Mouse (Mus musculus) E14TG2a.4 (cell line): ENCODE data around the gene Dpp6.

ENCODE experiments used
- H3K27me3 ChIP-seq: 2 replicates; pipeline ENCODE4 v1.6.1; 2014; ENCODE audit warnings: low read length, control low read depth; ENCODE audit not compliant: insufficient read depth
- H3K36me3 ChIP-seq: 2 replicates; pipeline ENCODE4 v1.6.1; 2014; ENCODE audit warnings: low read length, control low read depth; ENCODE audit not compliant: insufficient read depth
- H3K4me1 ChIP-seq: replicated peaks from 2 replicates; pipeline ENCODE4 v1.6.1; 2014; ENCODE audit warnings: low read depth, low read length, control low read depth
- H3K4me3 ChIP-seq: replicated peaks from 2 replicates; pipeline ENCODE4 v1.5.1; 2014; ENCODE audit warnings: mild to moderate bottlenecking, low read length
- H3K9me3 ChIP-seq: 2 replicates; pipeline ENCODE4 v1.6.1; 2014; ENCODE audit warnings: low read length, control low read depth
- CTCF ChIP-seq: conservative IDR thresholded peaks from 2 replicates; pipeline ENCODE4 v1.5.1; 2014; ENCODE audit warnings: low read length
- NANOG ChIP-seq: IDR thresholded peaks from 2 replicates; pipeline ENCODE4 v1.6.1; 2014; ENCODE audit warnings: borderline replicate concordance, low read length, mixed read lengths
- POU5F1 ChIP-seq: IDR thresholded peaks from 2 replicates; pipeline ENCODE4 v1.6.1; 2014; ENCODE audit warnings: low read length, borderline replicate concordance

Gene Dpp6

DNA sequence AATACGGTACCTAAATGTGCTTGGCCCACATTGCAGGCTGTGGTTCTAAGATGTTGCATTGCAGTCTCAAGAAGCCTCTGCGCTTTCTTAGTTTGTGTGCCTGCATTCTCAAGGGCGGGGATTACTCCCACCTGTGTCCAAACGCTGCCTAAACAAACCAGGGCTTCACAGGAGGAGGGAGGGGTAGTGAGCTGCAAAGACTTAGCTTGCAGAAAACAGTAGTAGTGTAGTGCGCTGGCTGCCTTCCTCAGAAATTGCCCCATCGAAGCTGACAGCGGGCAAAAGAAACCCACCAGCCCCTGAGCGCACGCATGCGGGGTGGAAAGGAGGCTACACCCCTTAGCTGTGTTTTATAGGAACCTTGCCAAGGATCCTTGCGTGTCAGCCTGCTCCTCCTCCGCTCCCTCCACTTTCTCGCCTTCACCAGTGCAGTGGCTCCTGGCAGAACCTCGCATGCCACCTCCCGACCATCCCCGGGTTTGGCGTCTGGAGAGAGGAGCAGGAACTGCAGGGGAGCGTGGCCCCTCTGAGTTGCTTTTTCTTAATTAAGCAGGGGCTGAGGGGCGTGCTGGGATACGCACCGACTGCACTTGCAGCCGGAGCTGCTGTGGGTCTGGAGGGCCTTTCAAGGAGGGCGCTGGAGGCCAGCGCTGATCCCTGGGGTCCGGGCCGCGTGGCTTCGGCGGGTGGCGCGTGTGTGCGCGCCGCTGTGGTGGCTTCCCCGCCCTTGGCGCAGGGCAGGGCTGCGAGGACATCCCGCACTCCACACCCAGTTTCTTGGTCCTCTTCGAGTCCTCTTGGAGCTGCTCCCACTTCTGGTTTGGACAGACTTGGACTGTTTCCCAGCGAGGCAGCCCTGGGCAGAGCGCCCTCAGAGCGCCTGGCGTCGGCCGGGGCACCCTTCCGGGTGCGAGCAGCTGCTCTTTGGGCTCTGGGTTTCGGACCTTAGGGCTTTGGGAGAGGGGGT, at the start of gene Dpp6:
TSS of gene Dpp6 (plus strand) at position 229 of the 967 bp plus-strand sequence.
- H3K27me3 ChIP-seq: peaks cover 49% of the 10 kb centered on the region
- peak within 1 kb of the TSS; percentile 76 for H3K4me3 ChIP-seq
- no peaks in the 10 kb centered on the region for H3K36me3 ChIP-seq
- H3K9me3 ChIP-seq: no peaks in the 10 kb centered on the region
- TF ChIP-seq CTCF (no peak), NANOG (no peak), POU5F1 (no peak)
- H3K4me1 ChIP-seq: peaks cover 15% of the 10 kb centered on the region

DNA sequence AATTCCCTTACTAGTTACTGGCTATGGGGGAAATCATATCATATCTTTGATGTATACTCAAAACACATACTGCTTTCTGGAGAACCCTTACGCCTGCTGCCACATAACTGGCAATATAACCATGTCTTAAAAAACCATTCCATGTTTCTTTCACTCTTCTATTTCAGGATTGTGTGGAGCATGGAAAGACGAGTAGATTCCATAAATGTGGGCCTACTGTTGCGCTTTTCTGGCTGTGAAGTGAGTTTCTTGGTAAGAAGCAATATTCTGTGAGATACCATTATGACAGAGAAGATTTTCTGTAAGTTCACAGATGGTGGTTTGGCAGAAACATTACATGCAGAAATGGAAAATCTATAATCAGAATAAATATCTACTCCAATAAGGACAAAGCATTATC, 33.0 kb upstream of the Dpp6 start:
- Histone ChIP-seq H3K9me3 (no peaks in the 10 kb centered on the region), H3K27me3 (no peaks in the 10 kb centered on the region), H3K4me3 (no peak overlapping the region), H3K36me3 (no peaks in the 10 kb centered on the region), H3K4me1 (peaks cover 10% of the 10 kb centered on the region)
- TF ChIP-seq CTCF (no peak), NANOG (no peak), POU5F1 (no peak)

DNA sequence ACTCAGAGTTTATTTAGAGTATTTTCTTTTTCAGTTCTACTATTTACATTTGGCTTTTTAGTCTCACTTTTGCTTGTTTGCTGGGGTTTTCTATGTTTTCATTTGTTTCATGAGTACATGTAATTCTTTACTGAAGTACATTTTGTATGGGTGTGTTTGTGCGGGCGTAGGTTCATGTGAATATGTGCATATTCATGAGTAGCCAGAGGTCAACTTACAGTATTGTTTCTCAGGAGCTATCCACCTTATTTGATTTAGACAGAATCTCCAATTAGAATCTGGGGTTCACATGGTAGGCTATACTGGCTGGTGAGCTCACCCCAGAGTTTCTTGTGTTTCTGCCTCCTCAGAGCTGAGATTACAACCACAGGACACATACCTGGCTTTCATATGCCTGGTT, 21.5 kb upstream of the Dpp6 start:
- Histone ChIP-seq H3K4me1 (peaks cover 27% of the 10 kb centered on the region), H3K27me3 (no peaks in the 10 kb centered on the region), H3K36me3 (no peaks in the 10 kb centered on the region), H3K4me3 (no peak overlapping the region), H3K9me3 (no peaks in the 10 kb centered on the region)
- TF ChIP-seq POU5F1 (peak; percentile 96), CTCF (no peak)

GRCm38 (mm10) chr5:26835972-26836371, 19.0 kb downstream of the Dpp6 start:
- TF ChIP-seq CTCF (no peak), POU5F1 (no peak), NANOG (no peak)
- H3K27me3 ChIP-seq: no peaks in the 10 kb centered on the region
- H3K9me3 ChIP-seq: no peaks in the 10 kb centered on the region
- no peak overlapping the region for H3K4me3 ChIP-seq
- H3K4me1 ChIP-seq: peaks cover 10% of the 10 kb centered on the region
- no peaks in the 10 kb centered on the region for H3K36me3 ChIP-seq

DNA sequence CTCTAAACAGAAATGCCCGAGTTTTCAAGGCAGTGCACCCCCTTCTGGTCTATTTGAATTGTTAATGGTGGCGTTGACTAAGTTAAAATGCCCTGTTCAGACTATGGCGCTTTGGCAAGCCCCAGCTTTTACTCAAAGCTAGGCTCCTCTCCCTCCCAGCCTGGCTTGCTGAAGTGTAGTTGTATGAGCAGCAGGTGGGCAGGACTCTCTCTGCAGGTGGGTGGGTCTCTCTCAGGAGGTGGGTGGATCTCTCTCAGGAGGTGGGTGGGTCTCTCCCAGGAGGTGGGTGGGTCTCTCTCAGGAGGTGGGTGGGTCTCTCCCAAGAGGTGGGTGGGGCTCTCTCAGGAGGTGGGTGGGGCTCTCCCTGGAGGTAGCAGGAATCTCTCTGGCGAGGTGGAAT, 24.1 kb downstream of the Dpp6 start:
- H3K36me3 ChIP-seq: no peaks in the 10 kb centered on the region
- peaks cover 12% of the 10 kb centered on the region for H3K4me1 ChIP-seq
- peaks cover 18% of the 10 kb centered on the region for H3K9me3 ChIP-seq
- H3K27me3 ChIP-seq: no peaks in the 10 kb centered on the region
- TF ChIP-seq POU5F1 (no peak), NANOG (no peak), CTCF (no peak)
- no peak overlapping the region for H3K4me3 ChIP-seq

DNA sequence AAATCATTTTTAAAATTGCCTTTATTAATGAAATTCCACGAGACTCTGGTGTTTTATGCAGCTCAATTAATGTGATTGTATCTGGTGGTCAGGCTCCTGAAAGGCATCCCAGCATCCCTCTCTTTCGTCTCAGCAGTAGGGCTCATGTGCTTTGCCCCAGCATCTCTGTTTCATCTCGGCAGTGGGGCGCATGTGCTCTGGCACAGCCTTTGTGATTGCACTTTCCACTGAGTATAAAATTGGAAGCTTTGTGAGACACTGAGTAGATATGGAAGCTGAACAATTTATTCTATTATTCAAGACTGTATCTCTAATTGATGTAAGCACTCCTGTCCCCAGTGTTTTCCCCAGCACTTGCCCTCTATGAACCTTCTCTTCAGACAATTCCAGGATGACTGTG, 37.7 kb downstream of the Dpp6 start:
- Histone ChIP-seq H3K4me1 (no peaks in the 10 kb centered on the region), H3K9me3 (no peaks in the 10 kb centered on the region), H3K36me3 (no peaks in the 10 kb centered on the region), H3K4me3 (no peak overlapping the region), H3K27me3 (no peaks in the 10 kb centered on the region)
- TF ChIP-seq NANOG (no peak), CTCF (no peak), POU5F1 (no peak)

- no peak; the same call in 1 of the 2 replicates for TF ChIP-seq CTCF
- TF ChIP-seq POU5F1: no peak
- no peak for TF ChIP-seq NANOG
- H3K27me3 ChIP-seq: peaks cover 2% of the 10 kb centered on the region; the same call in 1 of the 2 replicates
- H3K9me3 ChIP-seq: no peaks in the 10 kb centered on the region
- H3K4me1 ChIP-seq: no peaks in the 10 kb centered on the region
- no peak overlapping the region for H3K4me3 ChIP-seq
- no peaks in the 10 kb centered on the region for H3K36me3 ChIP-seq
Measured at GRCm38 (mm10) chr5:26875449-26875848, 58.4 kb downstream of the Dpp6 start.

DNA sequence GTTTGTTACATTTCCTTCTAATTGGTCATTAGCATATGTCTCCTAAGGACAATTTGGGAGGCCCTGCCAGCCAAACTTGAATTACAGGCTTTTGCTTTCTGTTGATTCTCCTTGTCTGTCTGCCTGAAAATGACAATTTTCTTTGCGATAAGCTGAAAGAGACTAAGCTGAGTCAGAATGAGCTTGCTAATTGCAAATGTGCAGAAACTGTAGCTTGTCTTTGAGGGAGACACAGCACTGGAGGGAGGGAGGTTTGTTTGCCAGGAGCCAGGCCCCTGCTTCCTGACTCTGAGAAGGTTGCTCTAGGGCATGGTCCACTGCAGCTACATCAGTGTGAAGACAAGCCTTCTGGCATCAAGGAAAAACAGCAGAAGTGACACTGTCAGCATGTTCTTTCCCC, 70.5 kb downstream of the Dpp6 start:
- peaks cover 25% of the 10 kb centered on the region for H3K4me1 ChIP-seq

More for the DNA sequence above, 70.5 kb downstream of the Dpp6 start:
- Histone ChIP-seq H3K36me3 (no peaks in the 10 kb centered on the region), H3K27me3 (no peaks in the 10 kb centered on the region), H3K4me3 (no peak overlapping the region), H3K9me3 (no peaks in the 10 kb centered on the region)
- TF ChIP-seq POU5F1 (no peak), NANOG (no peak), CTCF (no peak)
